Mouse (Mus musculus): ENCODE measurements around the gene Naa10. TPM values are rescaled to one million over a fixed set of nuclear protein-coding genes. Genes with fewer than 3 reads are reported as not detected.

The Naa10 gene
- polyA plus RNA-seq, 1 experiment from 2014 or later: 136 TPM

DNA sequence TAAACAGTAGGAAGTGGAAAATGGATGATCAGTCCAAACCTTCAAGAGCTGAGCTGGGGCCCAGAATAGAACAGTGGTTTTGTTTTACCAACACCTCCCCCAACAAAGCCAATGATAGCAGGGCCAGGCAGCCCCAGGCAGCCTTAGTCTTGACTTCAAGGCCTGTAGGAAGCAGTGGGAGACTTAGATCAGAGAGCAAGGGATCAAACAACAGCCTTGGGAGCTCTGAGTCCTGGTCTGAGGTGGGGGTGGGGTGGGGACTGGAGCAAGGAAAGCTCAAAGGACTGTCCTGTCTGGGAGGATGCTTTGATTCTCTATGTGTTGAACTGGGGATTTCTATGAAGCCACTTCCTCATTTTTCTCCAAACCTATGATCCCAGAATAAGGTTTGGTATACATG, 50.3 kb downstream of the Naa10 start:
- no peaks in the 10 kb centered on the region for H3K36me3 ChIP-seq (ENCODE audit: control insufficient read depth, insufficient read depth, low read length)

DNA sequence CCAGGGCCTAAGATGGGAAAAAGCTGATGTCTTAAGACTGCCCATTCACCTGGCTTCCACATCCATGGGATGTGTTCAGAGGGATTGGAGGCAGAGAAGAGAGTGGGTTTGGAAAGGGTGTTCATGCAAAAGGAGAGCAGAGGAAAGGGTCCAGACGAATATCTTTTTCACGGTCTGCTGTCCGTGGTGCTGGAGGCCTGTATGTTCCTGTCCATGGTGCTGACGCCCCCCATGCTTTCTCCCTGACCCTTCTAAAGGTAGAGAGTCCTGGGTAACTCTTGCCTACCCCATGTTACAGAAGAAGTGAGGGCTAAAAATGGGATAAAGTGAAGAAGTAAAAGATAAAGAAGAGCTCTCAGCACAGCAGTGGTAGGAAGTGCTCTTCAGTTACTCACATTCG, 52.4 kb downstream of the Naa10 start:
- no peak for ATAC-seq (ENCODE audit: low read depth)
- Histone ChIP-seq H3K9me3 (ENCODE audit: control insufficient read depth, low read length) (no peaks in the 10 kb centered on the region), H3K4me2 (ENCODE audit: low read depth, low read length) (no peak overlapping the region), H3K4me1 (replicated peaks; ENCODE audit: control insufficient read depth, insufficient read depth, low read length) (no peaks in the 10 kb centered on the region), H3K4me3 (ENCODE audit: low read length) (no peak overlapping the region), H3K27me3 (ENCODE audit: control insufficient read depth, insufficient read depth, low read depth, low read length) (no peaks in the 10 kb centered on the region), H3K27ac (ENCODE audit: low read length) (no peak overlapping the region), H3K36me3 (ENCODE audit: control insufficient read depth, insufficient read depth, low read length) (no peaks in the 10 kb centered on the region), H3K9ac (ENCODE audit: low read length) (no peak overlapping the region)
- 14% methylated on average over 5 of the region's 5 CpGs for WGBS

More for the DNA sequence above, 50.3 kb downstream of the Naa10 start:
- Histone ChIP-seq H3K4me1 (replicated peaks; ENCODE audit: control insufficient read depth, insufficient read depth, low read length) (no peaks in the 10 kb centered on the region), H3K9ac (ENCODE audit: low read length) (no peak overlapping the region), H3K4me2 (ENCODE audit: low read depth, low read length) (no peak overlapping the region), H3K9me3 (ENCODE audit: control insufficient read depth, low read length) (no peaks in the 10 kb centered on the region), H3K4me3 (ENCODE audit: low read length) (no peak overlapping the region), H3K27ac (ENCODE audit: low read length) (no peak overlapping the region), H3K27me3 (ENCODE audit: control insufficient read depth, insufficient read depth, low read depth, low read length) (no peaks in the 10 kb centered on the region)
- no peak for ATAC-seq (ENCODE audit: low read depth)

DNA sequence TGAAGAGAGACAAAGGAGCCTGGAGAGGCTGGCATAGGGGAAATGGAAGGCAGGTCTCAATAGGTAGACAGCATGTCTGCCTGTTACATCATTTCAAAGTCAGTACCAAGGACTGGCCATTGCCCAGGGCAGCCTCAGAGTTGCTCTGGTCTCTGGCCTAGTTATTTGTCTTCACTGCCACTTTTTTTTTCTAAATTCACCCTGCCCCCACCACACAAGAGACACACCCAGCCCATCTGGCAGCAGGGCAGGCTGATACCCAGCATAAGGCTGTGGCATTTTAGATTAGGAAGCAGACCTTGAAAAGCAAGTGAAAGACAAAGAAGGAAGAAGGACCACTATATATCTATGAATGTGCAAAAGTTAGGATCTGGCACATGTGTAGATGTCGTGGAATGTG, 53.9 kb downstream of the Naa10 start:
- Histone ChIP-seq H3K4me3 (ENCODE audit: low read length) (no peak overlapping the region), H3K4me1 (replicated peaks; ENCODE audit: control insufficient read depth, insufficient read depth, low read length) (no peaks in the 10 kb centered on the region), H3K27ac (ENCODE audit: low read length) (no peak overlapping the region), H3K9me3 (ENCODE audit: control insufficient read depth, low read length) (no peaks in the 10 kb centered on the region), H3K36me3 (ENCODE audit: control insufficient read depth, insufficient read depth, low read length) (no peaks in the 10 kb centered on the region), H3K4me2 (ENCODE audit: low read depth, low read length) (no peak overlapping the region), H3K9ac (ENCODE audit: low read length) (no peak overlapping the region), H3K27me3 (ENCODE audit: control insufficient read depth, insufficient read depth, low read depth, low read length) (no peaks in the 10 kb centered on the region)
- no peak for ATAC-seq (ENCODE audit: low read depth)
- 58% methylated on average over 1 of the region's 1 CpGs for WGBS

DNA sequence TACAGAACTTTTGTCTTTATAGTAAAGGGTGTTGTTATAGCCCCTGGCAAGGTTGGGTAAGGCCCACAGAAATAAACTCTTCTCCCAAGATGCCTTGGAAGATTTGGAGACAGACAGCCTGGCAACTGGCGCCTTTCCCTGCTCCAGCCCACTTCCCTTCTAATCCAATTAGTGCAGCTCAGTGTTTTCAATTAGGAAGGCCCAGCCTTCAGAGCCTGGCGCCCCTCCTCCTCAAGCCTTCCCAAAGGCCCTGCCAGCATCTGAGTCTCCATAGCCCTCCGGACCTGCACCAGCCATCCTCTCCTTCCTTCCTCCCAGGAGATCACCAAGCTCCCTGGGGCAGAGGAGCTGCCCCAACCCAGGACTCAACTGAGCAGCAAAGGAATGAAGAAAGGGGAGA, 54.5 kb downstream of the Naa10 start:
- no peak overlapping the region for H3K4me2 ChIP-seq (ENCODE audit: low read depth, low read length)
- ATAC-seq (ENCODE audit: low read depth): no peak

More for the DNA sequence above, 54.5 kb downstream of the Naa10 start:
- H3K9ac ChIP-seq (ENCODE audit: low read length): no peak overlapping the region
- no peak overlapping the region for H3K27ac ChIP-seq (ENCODE audit: low read length)
- H3K36me3 ChIP-seq (ENCODE audit: control insufficient read depth, insufficient read depth, low read length): no peaks in the 10 kb centered on the region
- no peaks in the 10 kb centered on the region for H3K4me1 ChIP-seq (replicated peaks; ENCODE audit: control insufficient read depth, insufficient read depth, low read length)
- WGBS: 26% methylated on average over 2 of the region's 3 CpGs
- H3K9me3 ChIP-seq (ENCODE audit: control insufficient read depth, low read length): no peaks in the 10 kb centered on the region
- no peaks in the 10 kb centered on the region for H3K27me3 ChIP-seq (ENCODE audit: control insufficient read depth, insufficient read depth, low read depth, low read length)
- no peak overlapping the region for H3K4me3 ChIP-seq (ENCODE audit: low read length)

Other genes with a start within 250 kb of the Naa10 start
- 5.2 and 5.6 TPM in 2 replicates for gene Slc6a8, start 248.8 kb downstream of the Naa10 start, polyA plus RNA-seq (2015; fragmentation: Nextera tagmentation; extraction: Ambion mirVana)
- 301 and 317 TPM in 2 replicates for gene Bcap31, start 205.8 kb downstream of the Naa10 start, polyA plus RNA-seq (2015; fragmentation: Nextera tagmentation; extraction: Ambion mirVana)
- 27.9 and 29.5 TPM in 2 replicates for gene Abcd1, start 205.3 kb downstream of the Naa10 start, polyA plus RNA-seq (2015; fragmentation: Nextera tagmentation; extraction: Ambion mirVana)
- gene Plxnb3, start 164.9 kb downstream of the Naa10 start, polyA plus RNA-seq (2015; fragmentation: Nextera tagmentation; extraction: Ambion mirVana): 0.35 and 0.52 TPM in 2 replicates
- 5.0 and 7.4 TPM in 2 replicates for gene Srpk3, start 147.5 kb downstream of the Naa10 start, polyA plus RNA-seq (2015; fragmentation: Nextera tagmentation; extraction: Ambion mirVana)
- 219 and 236 TPM in 2 replicates for gene Idh3g, start 135.0 kb downstream of the Naa10 start, polyA plus RNA-seq (2015; fragmentation: Nextera tagmentation; extraction: Ambion mirVana)
- 186 and 209 TPM in 2 replicates for gene Ssr4, start 134.9 kb downstream of the Naa10 start, polyA plus RNA-seq (2015; fragmentation: Nextera tagmentation; extraction: Ambion mirVana)
- 0.54 and 0.75 TPM in 2 replicates for gene Pdzd4, start 97.0 kb downstream of the Naa10 start, polyA plus RNA-seq (2015; fragmentation: Nextera tagmentation; extraction: Ambion mirVana)
- 0.06 TPM in 1 of 2 replicates, not detected in the other for gene Avpr2, start 29.8 kb downstream of the Naa10 start, polyA plus RNA-seq (2015; fragmentation: Nextera tagmentation; extraction: Ambion mirVana)
- 3.2 and 4.3 TPM in 2 replicates for gene L1cam, start 25.8 kb downstream of the Naa10 start, polyA plus RNA-seq (2015; fragmentation: Nextera tagmentation; extraction: Ambion mirVana)
- 3.1 and 3.5 TPM in 2 replicates for gene Arhgap4, start 74 bp downstream of the Naa10 start, polyA plus RNA-seq (2015; fragmentation: Nextera tagmentation; extraction: Ambion mirVana)
- 43.7 and 43.9 TPM in 2 replicates for gene Renbp, start 8.9 kb upstream of the Naa10 start, polyA plus RNA-seq (2015; fragmentation: Nextera tagmentation; extraction: Ambion mirVana)
- gene Hcfc1, start 44.4 kb upstream of the Naa10 start, polyA plus RNA-seq (2015; fragmentation: Nextera tagmentation; extraction: Ambion mirVana): 48.4 and 48.7 TPM in 2 replicates
- 57.7 and 61.6 TPM in 2 replicates for gene Irak1, start 102.0 kb upstream of the Naa10 start, polyA plus RNA-seq (2015; fragmentation: Nextera tagmentation; extraction: Ambion mirVana)
- not detected in 2 replicates for gene Opn1mw, start 205.5 kb upstream of the Naa10 start, polyA plus RNA-seq (2015; fragmentation: Nextera tagmentation; extraction: Ambion mirVana)
- gene Mecp2, start 213.4 kb upstream of the Naa10 start, polyA plus RNA-seq (2015; fragmentation: Nextera tagmentation; extraction: Ambion mirVana): 11.5 and 11.6 TPM in 2 replicates
- not detected in 2 replicates for gene Tex28, start 245.9 kb upstream of the Naa10 start, polyA plus RNA-seq (2015; fragmentation: Nextera tagmentation; extraction: Ambion mirVana)

Data from lung, embryonic 16.5 days (tissue).